Mouse (Mus musculus) natural killer cell, adult 2 months (primary cell): Measurements from ENCODE around the gene Brsk2.

ENCODE experiments used
- DNase-seq, 2 experiments: peaks; one replicate each; pipeline ENCODE4 v3.0.0; 2022; ENCODE audit warnings: low spot score in 2 of 2

Brsk2 gene

DNA sequence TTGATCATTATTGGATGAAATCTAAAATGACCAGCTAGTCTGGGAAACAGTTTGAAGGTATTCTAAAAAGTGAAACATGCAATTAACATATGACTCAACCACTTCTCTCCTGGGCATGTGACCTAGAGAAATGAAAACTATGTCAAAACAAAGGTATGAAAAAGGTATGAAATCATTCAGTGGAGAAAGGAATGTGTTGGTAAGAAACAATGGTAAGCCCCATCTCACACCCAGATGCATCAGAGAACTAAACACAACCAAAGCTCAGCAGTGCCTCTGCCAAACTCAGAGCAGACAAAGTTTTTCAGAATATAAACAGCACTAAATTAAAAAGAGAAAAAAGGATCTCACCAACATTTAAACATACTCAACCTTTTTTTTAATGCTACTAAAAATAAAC lies 80.5 kb downstream of the Brsk2 start:
- DNase-seq, result no peak

DNA sequence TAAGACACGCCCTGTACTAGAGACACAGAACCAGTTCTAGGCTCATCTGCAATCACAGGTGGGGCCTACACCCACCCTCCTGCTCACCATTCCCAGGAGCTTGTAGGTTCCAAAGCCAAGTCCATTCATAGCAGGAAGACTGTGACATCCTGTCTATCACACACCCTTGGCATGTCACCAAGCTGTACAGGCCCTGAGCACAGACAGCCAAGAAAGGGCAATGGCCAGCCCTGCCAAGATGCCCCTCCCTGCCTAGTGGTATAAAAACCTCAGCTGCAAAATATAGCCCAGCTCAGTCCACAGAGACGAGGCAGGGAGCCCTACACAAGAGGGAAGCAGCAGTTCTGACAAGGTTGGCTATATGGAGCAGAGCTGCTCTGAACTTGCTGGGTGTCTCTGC lies 84.6 kb downstream of the Brsk2 start:
- DNase-seq, result no peak

DNA sequence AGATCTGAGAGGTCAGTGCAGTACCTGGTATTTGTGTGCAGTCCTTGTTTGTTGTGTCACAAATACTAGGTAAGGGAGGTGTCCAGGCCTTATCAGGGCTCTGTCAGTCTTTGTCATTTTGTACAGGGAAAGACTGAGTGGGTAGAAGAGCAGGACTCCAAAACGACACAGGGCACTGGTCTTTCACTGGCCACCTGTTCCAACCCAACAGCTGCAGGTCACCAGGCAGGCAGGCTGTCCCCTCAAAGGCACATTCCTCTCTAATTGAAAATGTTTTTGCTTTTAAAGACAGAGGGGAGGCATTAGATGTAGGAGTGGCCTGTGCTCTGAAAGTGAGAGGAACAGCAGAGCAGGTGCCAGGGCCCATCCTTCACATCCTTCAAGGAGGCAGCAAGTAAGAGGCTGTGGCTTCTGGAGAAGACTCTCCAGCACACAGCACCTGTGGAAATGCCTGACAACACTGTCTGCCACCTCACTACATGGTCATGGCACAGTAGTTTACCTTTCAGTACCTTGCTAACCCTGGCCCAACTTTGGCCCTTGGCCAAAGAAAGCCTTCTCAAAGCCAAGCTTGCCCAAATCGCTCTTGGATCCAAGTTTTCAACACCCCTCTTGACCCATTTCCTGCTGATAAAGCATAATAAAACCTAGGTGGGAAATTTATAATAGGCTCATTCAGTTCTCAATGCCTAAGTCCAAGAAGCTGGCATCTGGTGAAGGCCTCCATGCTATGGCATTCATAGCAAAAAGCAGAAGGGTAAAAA lies 85.7 kb downstream of the Brsk2 start:
- no peak for DNase-seq

DNA sequence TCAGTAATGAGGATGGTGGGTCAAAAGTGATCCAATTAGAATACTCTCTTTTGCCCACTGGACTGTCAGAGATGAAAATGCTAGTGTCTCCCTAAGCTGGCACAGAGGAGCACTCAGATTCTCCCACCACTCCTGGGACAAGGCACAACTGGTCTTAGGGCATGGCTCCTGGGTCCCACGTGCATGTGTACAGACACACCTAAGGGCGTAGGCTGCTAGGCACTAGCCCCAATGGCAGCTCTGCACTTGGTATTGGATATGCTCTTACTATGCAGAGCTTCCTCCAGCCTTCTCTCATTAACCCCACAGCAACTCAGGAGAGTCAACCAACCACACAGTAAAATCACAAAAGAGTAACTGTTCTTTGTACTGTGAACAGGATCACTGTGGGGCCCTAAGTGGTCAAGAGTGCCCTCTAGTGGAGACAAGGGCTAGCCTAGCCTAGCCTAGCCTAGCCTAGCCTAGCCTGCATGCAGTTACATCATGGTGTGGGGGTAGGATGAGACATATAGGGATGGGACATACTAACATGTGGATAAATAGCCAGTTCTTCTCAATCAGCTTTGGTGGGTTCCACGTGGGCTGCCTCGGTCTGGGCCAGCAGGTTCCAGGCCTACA lies 88.1 kb downstream of the Brsk2 start:
- DNase-seq, result peak; percentile 38 to 48

DNA sequence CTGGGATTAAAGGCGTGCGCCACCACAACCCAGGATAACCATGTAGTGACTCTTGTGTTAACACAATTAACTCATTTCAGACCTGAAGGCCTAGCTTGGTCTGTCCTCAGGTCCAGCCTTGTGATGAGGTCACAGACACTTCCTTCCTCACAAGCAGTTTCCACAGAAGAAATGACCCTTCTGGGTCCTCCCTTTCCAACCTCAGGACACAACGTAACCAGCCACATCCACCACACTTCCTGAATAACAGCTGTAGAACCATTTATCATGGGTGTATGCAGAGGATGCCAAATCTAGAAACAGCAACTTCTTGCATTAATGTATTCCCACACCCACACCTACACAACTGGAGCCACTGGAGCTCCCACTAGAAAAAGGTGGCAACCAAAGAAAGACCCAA lies 91.2 kb downstream of the Brsk2 start:
- peak in 1 of 2 experiments; percentile 10 for DNase-seq

DNA sequence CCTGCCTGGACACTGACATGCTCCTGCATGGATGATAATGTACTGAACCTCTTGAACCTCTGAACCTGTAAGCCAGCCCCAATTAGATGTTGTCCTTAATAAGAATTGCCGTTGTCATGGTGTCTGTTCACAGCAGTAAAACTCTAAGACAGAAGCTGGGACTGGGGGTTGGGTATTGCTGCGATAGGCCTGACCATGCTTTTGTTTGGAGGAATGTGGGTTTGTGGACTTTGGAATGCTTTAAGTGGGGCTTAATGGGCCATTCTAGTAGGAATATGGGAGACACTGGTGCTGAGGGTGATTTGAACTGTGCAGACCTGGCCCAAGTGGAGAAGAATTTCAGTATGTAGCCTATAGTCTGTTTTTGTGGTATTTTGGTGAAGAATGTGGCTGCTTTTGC lies 95.8 kb downstream of the Brsk2 start:
- DNase-seq, result no peak

DNA sequence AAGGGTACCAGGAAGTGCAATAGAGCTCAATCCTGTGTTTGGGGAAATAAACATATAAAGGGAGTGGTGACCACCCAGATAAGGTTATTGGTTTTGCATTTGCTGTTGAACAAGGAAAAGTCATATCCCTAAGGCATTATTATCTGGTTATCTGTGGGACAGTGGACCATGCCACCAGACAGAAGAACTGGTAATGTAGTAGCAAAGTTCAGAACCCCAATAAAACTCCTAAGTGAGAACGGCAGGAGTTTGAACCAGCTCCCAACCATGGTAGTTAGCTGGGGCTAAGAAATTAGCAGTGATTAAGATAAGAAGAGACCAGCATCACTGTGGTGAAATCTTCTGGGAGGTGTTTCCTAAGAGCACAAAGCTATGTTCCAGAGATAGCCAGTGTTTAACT lies 96.4 kb downstream of the Brsk2 start:
- no peak for DNase-seq

DNA sequence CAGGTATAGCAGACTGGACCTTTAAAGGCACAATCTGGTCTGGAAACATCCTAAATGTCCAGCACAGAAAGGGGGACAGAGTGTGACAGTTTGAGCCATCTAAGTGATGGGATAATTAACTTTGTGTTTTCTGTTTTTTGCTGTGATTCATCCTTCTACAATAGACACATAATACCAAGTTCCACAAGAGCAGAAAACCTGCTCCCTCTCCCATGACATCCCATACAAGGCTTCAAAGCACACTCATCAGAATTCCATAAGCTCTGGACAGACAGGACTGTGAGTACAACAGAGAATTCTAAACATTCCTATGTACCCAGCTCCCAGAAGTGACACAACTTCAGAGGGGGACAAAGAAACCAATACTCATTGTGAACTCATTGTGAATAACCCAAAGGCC lies 101.0 kb downstream of the Brsk2 start:
- no peak for DNase-seq
